Mouse (Mus musculus): ENCODE results near the gene 1700020A23Rik.

DNA sequence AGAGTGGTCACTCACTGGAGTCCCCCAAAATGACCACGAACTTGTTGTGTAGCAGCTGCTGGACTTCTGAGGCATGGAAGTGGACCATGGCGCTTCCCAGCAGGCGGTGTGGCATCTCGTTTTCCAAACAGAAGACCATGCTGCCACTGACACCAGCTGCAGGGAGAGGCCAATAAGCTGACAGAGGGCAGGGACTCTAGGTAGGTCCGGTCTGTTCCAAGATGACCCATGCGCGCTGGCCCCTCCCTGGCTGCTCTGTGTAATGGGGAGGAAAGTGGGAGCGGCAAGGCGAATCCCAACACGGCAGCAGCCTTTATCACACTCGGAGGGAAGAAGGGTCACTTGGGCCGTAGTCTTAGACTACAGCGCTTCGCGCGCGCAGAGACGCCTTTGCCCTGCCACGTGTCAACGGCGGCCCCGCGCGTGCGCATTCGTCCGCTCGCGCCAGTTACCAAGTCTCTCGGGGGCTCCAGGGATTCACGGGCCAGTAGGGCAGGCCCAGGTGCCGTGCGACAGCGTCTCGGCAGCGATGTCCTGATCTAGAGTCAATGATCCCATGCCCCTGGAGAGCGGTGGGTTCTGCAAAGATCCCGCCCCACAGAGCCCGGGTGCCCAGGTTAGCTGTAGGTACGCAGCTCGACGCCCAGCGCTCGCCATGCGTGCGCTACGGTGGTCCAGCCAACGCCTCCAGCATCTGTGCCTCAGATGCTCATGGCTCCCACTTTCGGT lies 18.5 kb downstream of the 1700020A23Rik start:
- TF ChIP-seq POLR2A (IDR thresholded peaks at IDR 0.05; ENCODE audit: control insufficient read depth, extremely low read depth, insufficient read depth, low read length, poor library complexity) (peak; percentile 39; the same call in 1 of the 2 replicates), CTCF (IDR thresholded peaks at IDR 0.05; ENCODE audit: borderline replicate concordance, control insufficient read depth, extremely low read depth, insufficient read depth, low read length, poor library complexity) (no peak)
